Mouse (Mus musculus): ENCODE results near the gene Ccdc3. TPM values are rescaled to one million over a fixed set of nuclear protein-coding genes. Genes with fewer than 3 reads are reported as not detected.
"Not testable (repeated sequence)": the region's sequence is repeated elsewhere in the genome, so short reads cannot be mapped to it uniquely, and the experiment has no call there.

Gene Ccdc3
- polyA plus RNA-seq (2014; fragmentation: Nextera tagmentation; extraction: Ambion mirVana): 1.6 and 2.3 TPM in 2 replicates

GRCm38 (mm10) chr2:5137500-5138286, at the start of gene Ccdc3:
Gene Ccdc3 (plus strand): TSS chr2:5137776.
- ATAC-seq (ENCODE audit: insufficient number of reproducible peaks, low FRiP score, low TSS enrichment, low read depth) (no peak; the same call in 1 of the 2 replicates), DNase-seq (ENCODE audit: low spot score) (peak; percentile 62)
- H3K27ac ChIP-seq (replicated peaks; ENCODE audit: low read depth, low read length): no peak within 1 kb of the TSS
- no peaks in the 10 kb centered on the region for H3K36me3 ChIP-seq (ENCODE audit: control insufficient read depth, insufficient read depth, low read length)
- H3K9me3 ChIP-seq (ENCODE audit: control insufficient read depth, low read length): no peaks in the 10 kb centered on the region
- H3K4me2 ChIP-seq (ENCODE audit: low read depth, severe bottlenecking): peak within 1 kb of the TSS; percentile 83
- H3K27me3 ChIP-seq (ENCODE audit: control insufficient read depth, insufficient read depth, low read length): peaks cover 32% of the 10 kb centered on the region
- peak within 1 kb of the TSS; percentile 39 for H3K4me3 ChIP-seq (ENCODE audit: low read depth, low read length)
- under 1% methylated on average over 57 of the region's 78 CpGs for WGBS
- H3K9ac ChIP-seq (ENCODE audit: low read length): peak within 1 kb of the TSS; percentile 56
- H3K4me1 ChIP-seq (ENCODE audit: control insufficient read depth, insufficient read depth, low read length): peaks cover 12% of the 10 kb centered on the region

- H3K9me3 ChIP-seq (ENCODE audit: control insufficient read depth, low read length); H3K4me3 ChIP-seq (ENCODE audit: low read depth, low read length); H3K27ac ChIP-seq (replicated peaks; ENCODE audit: low read depth, low read length); DNase-seq (ENCODE audit: low spot score); ATAC-seq (ENCODE audit: insufficient number of reproducible peaks, low FRiP score, low TSS enrichment, low read depth); H3K4me1 ChIP-seq (ENCODE audit: control insufficient read depth, insufficient read depth, low read length); H3K36me3 ChIP-seq (ENCODE audit: control insufficient read depth, insufficient read depth, low read length); H3K27me3 ChIP-seq (ENCODE audit: control insufficient read depth, insufficient read depth, low read length); H3K4me2 ChIP-seq (ENCODE audit: low read depth, severe bottlenecking); H3K9ac ChIP-seq (ENCODE audit: low read length): not testable (repeated sequence)
- WGBS: 91% methylated on average over 3 of the region's 4 CpGs
Measured at GRCm38 (mm10) chr2:5090385-5090784, 47.2 kb upstream of the Ccdc3 start.

DNA sequence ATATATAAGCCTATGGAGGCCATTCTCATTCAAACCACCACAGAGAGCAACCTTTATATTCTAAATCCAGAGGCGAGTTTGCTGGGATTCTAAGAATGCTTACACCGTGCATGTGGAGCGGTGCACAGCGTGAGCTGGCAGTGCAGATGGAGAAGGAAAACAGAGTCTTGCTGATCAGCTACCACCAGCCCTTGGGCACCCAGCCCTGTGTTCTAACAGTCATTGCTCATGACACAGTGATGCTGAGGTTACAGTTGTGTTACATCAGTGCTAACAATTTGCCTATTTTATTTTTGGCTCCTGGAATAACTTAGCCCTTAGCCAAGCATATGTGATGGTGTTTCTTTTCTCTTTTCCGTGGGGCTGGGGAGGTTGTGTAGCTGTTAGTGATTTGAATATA, 42.7 kb upstream of the Ccdc3 start:
- DNase-seq (ENCODE audit: low spot score) (no peak), ATAC-seq (ENCODE audit: insufficient number of reproducible peaks, low FRiP score, low TSS enrichment, low read depth) (no peak)
- Histone ChIP-seq H3K9ac (ENCODE audit: low read length) (no peak overlapping the region), H3K27ac (replicated peaks; ENCODE audit: low read depth, low read length) (no peak overlapping the region), H3K9me3 (ENCODE audit: control insufficient read depth, low read length) (no peaks in the 10 kb centered on the region), H3K4me1 (ENCODE audit: control insufficient read depth, insufficient read depth, low read length) (peaks cover 3% of the 10 kb centered on the region; the same call in 1 of the 2 replicates), H3K27me3 (ENCODE audit: control insufficient read depth, insufficient read depth, low read length) (no peaks in the 10 kb centered on the region), H3K4me2 (ENCODE audit: low read depth, severe bottlenecking) (no peak overlapping the region), H3K4me3 (ENCODE audit: low read depth, low read length) (no peak overlapping the region), H3K36me3 (ENCODE audit: control insufficient read depth, insufficient read depth, low read length) (no peaks in the 10 kb centered on the region)
- WGBS: 84% methylated on average over 5 of the region's 5 CpGs

GRCm38 (mm10) chr2:5095316-5095715, 42.3 kb upstream of the Ccdc3 start:
- Histone ChIP-seq H3K27me3 (ENCODE audit: control insufficient read depth, insufficient read depth, low read length) (no peaks in the 10 kb centered on the region), H3K4me1 (ENCODE audit: control insufficient read depth, insufficient read depth, low read length) (peaks cover 3% of the 10 kb centered on the region; the same call in 1 of the 2 replicates), H3K4me3 (ENCODE audit: low read depth, low read length) (no peak overlapping the region), H3K9ac (ENCODE audit: low read length) (no peak overlapping the region), H3K27ac (replicated peaks; ENCODE audit: low read depth, low read length) (no peak overlapping the region), H3K36me3 (ENCODE audit: control insufficient read depth, insufficient read depth, low read length) (no peaks in the 10 kb centered on the region), H3K9me3 (ENCODE audit: control insufficient read depth, low read length) (no peaks in the 10 kb centered on the region), H3K4me2 (ENCODE audit: low read depth, severe bottlenecking) (no peak overlapping the region)
- 41% methylated on average over 1 of the region's 1 CpGs for WGBS
- ATAC-seq (ENCODE audit: insufficient number of reproducible peaks, low FRiP score, low TSS enrichment, low read depth) (no peak), DNase-seq (ENCODE audit: low spot score) (no peak)

GRCm38 (mm10) chr2:5097786-5098445, 39.7 kb upstream of the Ccdc3 start:
- Histone ChIP-seq H3K4me2 (ENCODE audit: low read depth, severe bottlenecking) (peak overlapping the region; percentile 44), H3K27ac (replicated peaks; ENCODE audit: low read depth, low read length) (no peak overlapping the region), H3K4me3 (ENCODE audit: low read depth, low read length) (peak overlapping the region; percentile 18), H3K27me3 (ENCODE audit: control insufficient read depth, insufficient read depth, low read length) (no peaks in the 10 kb centered on the region), H3K9ac (ENCODE audit: low read length) (peak overlapping the region; percentile 48), H3K36me3 (ENCODE audit: control insufficient read depth, insufficient read depth, low read length) (no peaks in the 10 kb centered on the region), H3K9me3 (ENCODE audit: control insufficient read depth, low read length) (no peaks in the 10 kb centered on the region), H3K4me1 (ENCODE audit: control insufficient read depth, insufficient read depth, low read length) (peaks cover 3% of the 10 kb centered on the region; the same call in 1 of the 2 replicates)
- 17% methylated on average over 20 of the region's 20 CpGs for WGBS
- DNase-seq (ENCODE audit: low spot score): peak; percentile 67
- no peak for ATAC-seq (ENCODE audit: insufficient number of reproducible peaks, low FRiP score, low TSS enrichment, low read depth)

GRCm38 (mm10) chr2:5099176-5099575, 38.4 kb upstream of the Ccdc3 start:
- no peak overlapping the region for H3K9ac ChIP-seq (ENCODE audit: low read length)
- H3K27me3 ChIP-seq (ENCODE audit: control insufficient read depth, insufficient read depth, low read length): no peaks in the 10 kb centered on the region
- H3K27ac ChIP-seq (replicated peaks; ENCODE audit: low read depth, low read length): no peak overlapping the region
- 0 out of 2 replicates have a peak, but pooled peaks have one; percentile 35 for ATAC-seq (ENCODE audit: insufficient number of reproducible peaks, low FRiP score, low TSS enrichment, low read depth)
- H3K36me3 ChIP-seq (ENCODE audit: control insufficient read depth, insufficient read depth, low read length): no peaks in the 10 kb centered on the region
- H3K9me3 ChIP-seq (ENCODE audit: control insufficient read depth, low read length): no peaks in the 10 kb centered on the region
- H3K4me3 ChIP-seq (ENCODE audit: low read depth, low read length): no peak overlapping the region
- WGBS: 45% methylated on average over 6 of the region's 6 CpGs
- H3K4me2 ChIP-seq (ENCODE audit: low read depth, severe bottlenecking): no peak overlapping the region
- no peak for DNase-seq (ENCODE audit: low spot score)
- peaks cover 3% of the 10 kb centered on the region; the same call in 1 of the 2 replicates for H3K4me1 ChIP-seq (ENCODE audit: control insufficient read depth, insufficient read depth, low read length)

- Histone ChIP-seq H3K4me1 (ENCODE audit: control insufficient read depth, insufficient read depth, low read length) (peaks cover 3% of the 10 kb centered on the region; the same call in 1 of the 2 replicates), H3K27ac (replicated peaks; ENCODE audit: low read depth, low read length) (no peak overlapping the region), H3K36me3 (ENCODE audit: control insufficient read depth, insufficient read depth, low read length) (no peaks in the 10 kb centered on the region), H3K4me3 (ENCODE audit: low read depth, low read length) (no peak overlapping the region), H3K27me3 (ENCODE audit: control insufficient read depth, insufficient read depth, low read length) (no peaks in the 10 kb centered on the region), H3K9me3 (ENCODE audit: control insufficient read depth, low read length) (no peaks in the 10 kb centered on the region), H3K4me2 (ENCODE audit: low read depth, severe bottlenecking) (no peak overlapping the region), H3K9ac (ENCODE audit: low read length) (no peak overlapping the region)
- 93% methylated on average over 10 of the region's 10 CpGs for WGBS
- no peak for ATAC-seq (ENCODE audit: insufficient number of reproducible peaks, low FRiP score, low TSS enrichment, low read depth)
- DNase-seq (ENCODE audit: low spot score): no peak
Measured at GRCm38 (mm10) chr2:5101743-5102245, 35.8 kb upstream of the Ccdc3 start.

- DNase-seq (ENCODE audit: low spot score): no peak
- Histone ChIP-seq H3K9ac (ENCODE audit: low read length) (no peak overlapping the region), H3K27me3 (ENCODE audit: control insufficient read depth, insufficient read depth, low read length) (no peaks in the 10 kb centered on the region), H3K4me2 (ENCODE audit: low read depth, severe bottlenecking) (no peak overlapping the region), H3K36me3 (ENCODE audit: control insufficient read depth, insufficient read depth, low read length) (no peaks in the 10 kb centered on the region), H3K4me1 (ENCODE audit: control insufficient read depth, insufficient read depth, low read length) (peaks cover 3% of the 10 kb centered on the region; the same call in 1 of the 2 replicates), H3K9me3 (ENCODE audit: control insufficient read depth, low read length) (no peaks in the 10 kb centered on the region), H3K27ac (replicated peaks; ENCODE audit: low read depth, low read length) (no peak overlapping the region), H3K4me3 (ENCODE audit: low read depth, low read length) (no peak overlapping the region)
- WGBS: 63% methylated on average over 1 of the region's 1 CpGs
- no peak for ATAC-seq (ENCODE audit: insufficient number of reproducible peaks, low FRiP score, low TSS enrichment, low read depth)
Measured at GRCm38 (mm10) chr2:5102891-5103290, 34.7 kb upstream of the Ccdc3 start.
